Mouse (Mus musculus) small intestine, adult 2 months (tissue): ENCODE measurements around the gene Tnpo2. TPM values are rescaled to one million over a fixed set of nuclear protein-coding genes. Genes with fewer than 3 reads are reported as not detected.

Source experiments
- H3K27ac ChIP-seq: fragments of 200-500 bp; 2 replicates; pipeline ENCODE4 v1.5.1; 2012; ENCODE audit warnings: low read depth, low read length, control low read depth, inconsistent platforms; ENCODE audit not compliant: insufficient read depth
- H3K27me3 ChIP-seq: fragments of 200-500 bp; 2 replicates; pipeline ENCODE4 v1.6.1; 2012; ENCODE audit warnings: mild to moderate bottlenecking, moderate library complexity, low read length, inconsistent platforms; ENCODE audit not compliant: control insufficient read depth, insufficient read depth
- H3K36me3 ChIP-seq: fragments of 200-500 bp; 2 replicates; pipeline ENCODE4 v1.6.1; 2012; ENCODE audit warnings: mild to moderate bottlenecking, low read length, control low read depth, inconsistent platforms; ENCODE audit not compliant: control insufficient read depth, insufficient read depth
- H3K4me1 ChIP-seq: fragments of 200-500 bp; 2 replicates; pipeline ENCODE4 v1.6.1; 2012; ENCODE audit warnings: low read length, inconsistent platforms, mixed read lengths; ENCODE audit not compliant: control insufficient read depth, insufficient read depth, insufficient read length
- H3K4me3 ChIP-seq: fragments of 200-500 bp; 2 replicates; pipeline ENCODE4 v1.5.1; 2012; ENCODE audit warnings: low read depth, mild to moderate bottlenecking, control low read depth, inconsistent platforms, low read length, moderate library complexity
- CTCF ChIP-seq: fragments of 200-500 bp; IDR thresholded peaks from 2 replicates; pipeline ENCODE4 v1.5.1; 2012; ENCODE audit warnings: low read depth, mild to moderate bottlenecking, control low read depth, inconsistent platforms, low read length, moderate library complexity, mixed read lengths; ENCODE audit not compliant: insufficient replicate concordance, insufficient read length; ENCODE audit errors: extremely low read depth
- POLR2A ChIP-seq: fragments of 200-500 bp; IDR thresholded peaks from 2 replicates; pipeline ENCODE4 v1.6.1; 2012; ENCODE audit warnings: low read depth, mild to moderate bottlenecking, control low read depth, inconsistent platforms, low read length, moderate library complexity
- WGBS: fragments of 180-500 bp; shearing (Covaris S2); methylation state at CpG from one replicate; pipeline ENCODE4 v1.1.7; 2018; 5-methylcytosine and 5-hydroxymethylcytosine counted together
- polyA plus RNA-seq: library from polyadenylated mRNA; depleted of rRNA; stranded (reverse); fragments of >200 nt; gene quantifications from 2 replicates; pipeline ENCODE4 v1.2.3, GENCODE M21; 2012

The Tnpo2 gene
- polyA plus RNA-seq, 1 experiment: 32.0 TPM

- 3% methylated on average over 12 of the region's 12 CpGs for WGBS
- TF ChIP-seq POLR2A (no peak), CTCF (no peak)
These were observed 1.5 kb upstream of the Tnpo2 start for GRCm38 (mm10) chr8:85035165-85035727.

GRCm38 (mm10) chr8:85035728-85036310 is 896 bp upstream of the Tnpo2 start:
- Histone ChIP-seq H3K27me3 (no peaks in the 10 kb centered on the region), H3K4me1 (peaks cover 6% of the 10 kb centered on the region; the same call in 1 of the 2 replicates), H3K4me3 (peak overlapping the region; percentile 79), H3K27ac (peak overlapping the region; percentile 84), H3K36me3 (peaks cover 20% of the 10 kb centered on the region)
- under 1% methylated on average over 15 of the region's 15 CpGs for whole genome bisulfite sequencing
- TF ChIP-seq CTCF (no peak), POLR2A (no peak)

More at GRCm38 (mm10) chr8:85035165-85035727, 1.5 kb upstream of the Tnpo2 start:
- H3K4me3 ChIP-seq: peak overlapping the region; percentile 79
- H3K4me1 ChIP-seq: peaks cover 6% of the 10 kb centered on the region; the same call in 1 of the 2 replicates
- no peaks in the 10 kb centered on the region for H3K27me3 ChIP-seq
- H3K36me3 ChIP-seq: peaks cover 20% of the 10 kb centered on the region
- peak overlapping the region; percentile 84 for H3K27ac ChIP-seq

- peak overlapping the region; percentile 84 for H3K27ac ChIP-seq
These were observed 366 bp upstream of the Tnpo2 start for GRCm38 (mm10) chr8:85036381-85036717.

DNA sequence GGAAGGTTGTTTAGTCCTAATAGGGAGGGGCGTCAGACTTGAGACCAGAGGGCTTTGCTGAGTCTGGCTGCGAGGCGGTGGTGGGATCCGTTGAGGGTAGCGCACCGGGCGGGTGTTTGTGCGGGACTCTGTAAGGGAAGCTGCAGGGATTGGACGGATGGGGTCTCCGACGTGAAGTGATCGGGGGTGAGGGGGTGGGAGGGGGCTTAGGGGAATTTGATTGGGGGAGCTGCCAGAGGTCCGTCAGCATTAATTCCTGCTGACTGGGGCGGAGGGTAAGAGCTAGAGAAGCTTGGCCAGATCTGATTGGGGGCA is 608 bp downstream of the Tnpo2 start:
- Histone ChIP-seq H3K4me3 (peak overlapping the region; percentile 93), H3K27ac (peak overlapping the region; percentile 48; the same call in 1 of the 2 replicates), H3K27me3 (no peaks in the 10 kb centered on the region), H3K4me1 (peaks cover 6% of the 10 kb centered on the region; the same call in 1 of the 2 replicates), H3K36me3 (peaks cover 12% of the 10 kb centered on the region)
- WGBS: under 1% methylated on average over 14 of the region's 14 CpGs
- no peak for TF ChIP-seq POLR2A
- TF ChIP-seq CTCF: no peak

More at GRCm38 (mm10) chr8:85036381-85036717, 366 bp upstream of the Tnpo2 start:
- H3K36me3 ChIP-seq: peaks cover 19% of the 10 kb centered on the region
- TF ChIP-seq POLR2A: no peak
- TF ChIP-seq CTCF: no peak
- WGBS: under 1% methylated on average over 9 of the region's 9 CpGs
- H3K4me1 ChIP-seq: peaks cover 6% of the 10 kb centered on the region; the same call in 1 of the 2 replicates
- H3K4me3 ChIP-seq: peak overlapping the region; percentile 79
- no peaks in the 10 kb centered on the region for H3K27me3 ChIP-seq

DNA sequence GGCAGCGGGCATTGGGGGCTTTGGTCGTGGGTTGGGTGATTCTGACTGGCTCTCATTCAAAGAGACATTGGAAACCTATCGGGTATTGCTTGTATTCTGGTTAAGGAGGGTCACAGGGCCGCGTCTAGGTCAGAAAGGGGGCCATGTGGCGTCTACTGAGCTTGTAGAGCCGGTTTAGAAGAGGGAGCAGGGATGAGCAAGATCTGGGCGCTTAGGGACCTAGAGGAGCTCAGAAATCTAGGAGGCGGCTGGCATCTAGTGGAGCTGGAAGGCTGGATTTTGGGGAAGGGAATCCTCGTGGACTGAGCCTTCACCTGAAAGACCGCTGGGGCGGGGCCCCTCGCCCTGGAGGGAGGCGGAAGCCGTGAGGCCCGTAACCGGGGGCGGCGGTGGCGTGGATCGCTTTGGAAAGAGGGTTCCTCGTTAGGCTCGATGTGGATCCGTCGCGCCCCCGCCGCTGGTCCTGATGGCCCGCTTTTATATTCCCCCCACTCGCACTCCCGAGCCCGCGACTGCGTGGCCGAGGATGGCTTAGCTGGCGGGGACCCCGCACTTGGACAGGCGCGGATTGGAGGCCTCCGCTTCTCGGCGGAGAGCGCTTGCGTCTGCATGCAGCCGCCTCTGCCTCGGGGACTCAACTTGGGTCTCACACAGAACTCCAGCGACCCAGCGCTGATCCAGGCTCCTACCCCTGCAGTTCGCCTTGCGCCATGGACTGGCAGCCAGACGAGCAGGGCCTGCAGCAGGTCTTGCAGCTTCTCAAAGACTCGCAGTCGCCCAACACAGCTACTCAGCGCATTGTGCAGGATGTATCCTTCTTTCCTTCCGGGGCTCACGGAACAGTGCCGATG is 1.2 kb downstream of the Tnpo2 start:
- H3K27ac ChIP-seq: peak overlapping the region; percentile 29
- TF ChIP-seq POLR2A (no peak), CTCF (no peak)
- WGBS: 1% methylated on average over 56 of the region's 57 CpGs

DNA sequence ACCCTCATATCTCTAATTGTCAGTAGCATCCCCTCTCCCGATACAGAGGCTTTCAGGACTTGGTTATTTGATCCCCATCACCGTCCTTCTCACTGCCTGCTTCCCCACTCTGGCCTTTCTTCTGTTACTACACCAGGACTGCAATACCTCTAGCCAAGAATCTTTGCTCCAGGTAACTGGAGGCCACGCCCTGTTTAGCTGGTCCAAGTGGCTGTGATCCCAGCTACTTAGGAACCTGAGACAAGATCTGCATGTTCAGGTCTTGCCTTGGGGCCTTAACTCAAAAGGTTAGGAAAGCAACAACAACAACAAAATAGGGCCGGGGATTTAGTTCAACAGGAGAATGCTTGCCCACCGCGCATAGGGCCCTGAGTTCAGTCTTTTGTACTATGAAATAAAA is 6.9 kb downstream of the Tnpo2 start:
- no peak overlapping the region for H3K27ac ChIP-seq
- H3K36me3 ChIP-seq: peaks cover 56% of the 10 kb centered on the region
- WGBS: 87% methylated on average over 6 of the region's 6 CpGs
- TF ChIP-seq CTCF (no peak), POLR2A (no peak)
- H3K4me3 ChIP-seq: no peak overlapping the region
- H3K27me3 ChIP-seq: no peaks in the 10 kb centered on the region
- 0 out of 2 replicates have a peak, but pooled peaks cover under 1% of the 10 kb centered on the region for H3K4me1 ChIP-seq

More for the DNA sequence above, 1.2 kb downstream of the Tnpo2 start:
- Histone ChIP-seq H3K27me3 (no peaks in the 10 kb centered on the region), H3K4me1 (peaks cover 6% of the 10 kb centered on the region; the same call in 1 of the 2 replicates), H3K4me3 (peak overlapping the region; percentile 93), H3K36me3 (peaks cover 11% of the 10 kb centered on the region)

- peaks cover 43% of the 10 kb centered on the region for H3K36me3 ChIP-seq
- peaks cover 7% of the 10 kb centered on the region for H3K4me1 ChIP-seq
- no peak overlapping the region for H3K27ac ChIP-seq
- no peaks in the 10 kb centered on the region for H3K27me3 ChIP-seq
- TF ChIP-seq POLR2A (no peak), CTCF (no peak)
- 68% methylated on average over 7 of the region's 7 CpGs for WGBS
- no peak overlapping the region for H3K4me3 ChIP-seq
These were observed 20.7 kb downstream of the Tnpo2 start for GRCm38 (mm10) chr8:85057367-85057766.
